Mouse (Mus musculus): ENCODE measurements around the gene Pilra. TPM values are rescaled to one million over a fixed set of nuclear protein-coding genes. Genes with fewer than 3 reads are reported as not detected.

The Pilra gene
- polyA plus RNA-seq, 1 experiment from 2014 or later = 0.44 TPM

Other genes starting within 250 kb of the Pilra start
- gene Mospd3, start 235.2 kb downstream of the Pilra start, polyA plus RNA-seq (2015; fragmentation: Nextera tagmentation; extraction: Ambion mirVana) = 49.1 and 49.6 TPM in 2 replicates
- gene Pcolce, start 222.5 kb downstream of the Pilra start, polyA plus RNA-seq (2015; fragmentation: Nextera tagmentation; extraction: Ambion mirVana) = 22.8 and 26.4 TPM in 2 replicates
- 0.17 and 0.21 TPM in 2 replicates for gene Fbxo24, start 207.3 kb downstream of the Pilra start, polyA plus RNA-seq (2015; fragmentation: Nextera tagmentation; extraction: Ambion mirVana)
- gene Lrch4, start 207.2 kb downstream of the Pilra start, polyA plus RNA-seq (2015; fragmentation: Nextera tagmentation; extraction: Ambion mirVana) = 19.9 and 23.4 TPM in 2 replicates
- gene Gm20605, start 207.1 kb downstream of the Pilra start, polyA plus RNA-seq (2015; fragmentation: Nextera tagmentation; extraction: Ambion mirVana) = 7.9 and 8.9 TPM in 2 replicates
- gene Sap25, start 194.9 kb downstream of the Pilra start, polyA plus RNA-seq (2015; fragmentation: Nextera tagmentation; extraction: Ambion mirVana) = 4.8 and 5.2 TPM in 2 replicates
- gene Irs3, start 190.6 kb downstream of the Pilra start, polyA plus RNA-seq (2015; fragmentation: Nextera tagmentation; extraction: Ambion mirVana) = 0.09 and 0.16 TPM in 2 replicates
- gene Agfg2, start 151.6 kb downstream of the Pilra start, polyA plus RNA-seq (2015; fragmentation: Nextera tagmentation; extraction: Ambion mirVana) = 15.6 and 16.4 TPM in 2 replicates
- gene Nyap1, start 94.7 kb downstream of the Pilra start, polyA plus RNA-seq (2015; fragmentation: Nextera tagmentation; extraction: Ambion mirVana) = 32.9 and 34.1 TPM in 2 replicates
- 61.1 and 62.5 TPM in 2 replicates for gene Tsc22d4, start 90.6 kb downstream of the Pilra start, polyA plus RNA-seq (2015; fragmentation: Nextera tagmentation; extraction: Ambion mirVana)
- 40.6 and 44.1 TPM in 2 replicates for gene Ppp1r35, start 57.4 kb downstream of the Pilra start, polyA plus RNA-seq (2015; fragmentation: Nextera tagmentation; extraction: Ambion mirVana)
- 10.7 and 11.1 TPM in 2 replicates for gene Mepce, start 48.6 kb downstream of the Pilra start, polyA plus RNA-seq (2015; fragmentation: Nextera tagmentation; extraction: Ambion mirVana)
- 10.6 and 12.3 TPM in 2 replicates for gene Zcwpw1, start 48.5 kb downstream of the Pilra start, polyA plus RNA-seq (2015; fragmentation: Nextera tagmentation; extraction: Ambion mirVana)
- gene Pilrb1, start 21.8 kb upstream of the Pilra start, polyA plus RNA-seq (2015; fragmentation: Nextera tagmentation; extraction: Ambion mirVana) = not detected in 2 replicates
- gene Pilrb2, start 35.5 kb upstream of the Pilra start, polyA plus RNA-seq (2015; fragmentation: Nextera tagmentation; extraction: Ambion mirVana) = not detected in 2 replicates
- gene Cyp3a13, start 85.3 kb upstream of the Pilra start, polyA plus RNA-seq (2015; fragmentation: Nextera tagmentation; extraction: Ambion mirVana) = not detected in 2 replicates
- 0.77 and 0.83 TPM in 2 replicates for gene Gjc3, start 126.8 kb upstream of the Pilra start, polyA plus RNA-seq (2015; fragmentation: Nextera tagmentation; extraction: Ambion mirVana)
- gene Azgp1, start 145.2 kb upstream of the Pilra start, polyA plus RNA-seq (2015; fragmentation: Nextera tagmentation; extraction: Ambion mirVana) = not detected in 2 replicates
- not detected in 2 replicates for gene Smok3a, start 185.0 kb upstream of the Pilra start, polyA plus RNA-seq (2015; fragmentation: Nextera tagmentation; extraction: Ambion mirVana)
- gene Smok3b, start 185.1 kb upstream of the Pilra start, polyA plus RNA-seq (2015; fragmentation: Nextera tagmentation; extraction: Ambion mirVana) = not detected in 2 replicates
- not detected in 2 replicates for gene Smok3c, start 216.9 kb upstream of the Pilra start, polyA plus RNA-seq (2015; fragmentation: Nextera tagmentation; extraction: Ambion mirVana)
- gene Zkscan1, start 248.8 kb upstream of the Pilra start, polyA plus RNA-seq (2015; fragmentation: Nextera tagmentation; extraction: Ambion mirVana) = 27.1 and 27.2 TPM in 2 replicates

All from hindbrain, embryonic 13.5 days (tissue).